Mouse (Mus musculus): ENCODE measurements around the gene Rock2.

DNA sequence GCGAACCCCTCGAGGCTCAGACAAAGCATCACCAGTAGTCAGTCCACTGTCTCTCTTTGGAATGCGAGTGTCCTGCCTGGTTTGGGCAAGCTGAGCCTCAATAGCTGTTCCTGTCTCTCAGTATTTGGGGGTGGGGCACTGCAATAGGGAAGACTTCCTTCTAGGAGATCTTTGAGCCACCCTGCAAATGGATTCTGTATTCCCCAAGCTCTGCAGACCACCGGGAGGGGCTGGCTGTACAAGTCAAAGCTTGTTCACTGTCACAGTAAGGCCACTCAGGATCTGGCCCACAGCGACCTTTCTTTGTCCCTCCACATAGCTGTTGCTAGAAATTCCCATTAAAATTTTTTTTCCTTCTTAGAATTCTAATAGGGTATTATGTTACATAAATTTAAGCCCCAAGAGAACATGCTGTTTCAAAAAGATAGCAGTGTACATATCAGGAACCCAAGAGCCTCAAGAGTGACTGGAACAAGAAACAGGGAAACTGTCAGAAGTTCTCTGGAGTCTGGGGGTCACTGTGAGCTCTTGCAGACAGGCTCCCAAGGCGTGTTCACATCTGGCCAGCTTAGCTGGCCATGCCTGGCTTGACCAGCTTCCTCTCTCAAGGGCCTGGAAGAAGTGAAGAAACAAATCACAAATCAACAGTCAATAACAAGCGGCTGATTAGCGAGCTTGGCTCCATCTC is 25.5 kb upstream of the Rock2 start:
- TF ChIP-seq CTCF (IDR thresholded peaks at IDR 0.05) (no peak), POLR2A (IDR thresholded peaks at IDR 0.05; ENCODE audit: insufficient read depth, low read depth, low read length) (no peak), EP300 (IDR thresholded peaks at IDR 0.05; ENCODE audit: insufficient read depth, low read depth, low read length) (no peak)
